Mouse (Mus musculus): ENCODE results near the gene Nfu1. TPM values are rescaled to one million over a fixed set of nuclear protein-coding genes. Genes with fewer than 3 reads are reported as not detected.

Nfu1 gene
- polyA plus RNA-seq, 1 experiment from 2014 or later = 92.1 TPM

DNA sequence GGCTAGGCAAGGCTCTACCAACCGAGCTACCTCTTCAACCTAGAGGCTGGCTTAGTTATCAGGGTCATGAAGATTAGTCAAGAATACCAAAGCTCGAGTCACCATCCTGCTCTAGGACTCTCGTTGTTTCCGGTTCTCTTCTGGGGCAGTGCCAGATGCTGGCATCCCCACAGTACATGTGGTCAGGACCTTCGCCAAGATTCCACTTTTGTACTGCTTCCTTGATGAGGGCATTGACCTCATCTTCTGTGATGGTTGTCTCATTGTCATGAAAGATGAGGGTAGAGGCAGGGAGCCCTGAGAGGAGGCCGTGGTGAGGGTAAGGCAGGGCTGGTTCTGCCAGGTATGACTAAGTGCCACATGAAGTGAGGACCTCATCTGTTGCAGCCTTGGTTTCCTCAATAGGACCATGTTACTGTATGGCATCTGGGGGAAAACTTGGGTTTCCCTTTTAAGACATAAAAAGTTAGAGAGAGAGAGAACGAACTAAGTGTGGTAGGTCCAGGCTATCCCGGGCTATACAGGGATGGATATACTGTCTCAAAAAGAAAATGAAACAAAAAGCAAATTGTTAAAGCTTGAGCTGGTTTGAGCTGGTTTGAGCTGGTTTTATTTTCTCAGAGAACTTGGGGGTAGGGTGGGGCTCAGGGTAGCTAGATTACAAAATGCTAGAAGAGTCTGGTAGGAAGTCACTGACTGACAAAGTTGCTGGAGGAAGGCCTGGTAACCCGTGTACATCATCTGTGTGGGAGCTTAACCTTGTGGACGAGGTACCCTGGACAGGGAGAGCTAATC, 29.0 kb downstream of the Nfu1 start:
- H3K9me3 ChIP-seq (ENCODE audit: control insufficient read depth, low read length) = no peaks in the 10 kb centered on the region
- no peak overlapping the region for H3K9ac ChIP-seq (ENCODE audit: low read length)
- ATAC-seq (ENCODE audit: low read depth) = no peak
- H3K27ac ChIP-seq (ENCODE audit: low read length) = no peak overlapping the region
- H3K36me3 ChIP-seq (ENCODE audit: control insufficient read depth, insufficient read depth, low read length) = no peaks in the 10 kb centered on the region
- 80% methylated on average over 10 of the region's 10 CpGs for WGBS
- no peak overlapping the region for H3K4me2 ChIP-seq (ENCODE audit: low read depth, low read length)
- 0 out of 2 replicates have a peak, but pooled peaks cover 2% of the 10 kb centered on the region for H3K4me1 ChIP-seq (replicated peaks; ENCODE audit: control insufficient read depth, insufficient read depth, low read length)
- no peak overlapping the region for H3K4me3 ChIP-seq (ENCODE audit: low read length)
- H3K27me3 ChIP-seq (ENCODE audit: control insufficient read depth, insufficient read depth, low read depth, low read length) = no peaks in the 10 kb centered on the region

DNA sequence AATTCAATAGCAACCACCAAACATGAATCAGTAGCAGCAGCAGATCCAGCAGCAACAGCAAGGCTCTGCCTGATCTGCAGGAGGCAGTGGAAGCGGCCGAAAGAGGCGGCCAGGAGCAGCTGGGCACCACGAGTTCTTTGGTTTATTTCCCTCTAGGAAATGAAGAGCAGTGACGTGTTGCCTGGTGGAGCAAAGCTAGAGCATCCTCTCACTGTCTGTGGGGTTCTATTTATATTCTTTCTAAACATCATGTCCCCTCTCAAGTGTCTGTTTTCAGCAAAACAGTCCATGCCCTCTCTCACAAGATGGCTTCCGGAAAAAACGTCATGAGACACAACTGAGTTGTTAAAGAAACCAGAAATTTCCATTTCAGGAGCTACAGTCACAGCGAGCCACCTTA, 30.1 kb downstream of the Nfu1 start:
- Histone ChIP-seq H3K27me3 (ENCODE audit: control insufficient read depth, insufficient read depth, low read depth, low read length) (no peaks in the 10 kb centered on the region), H3K36me3 (ENCODE audit: control insufficient read depth, insufficient read depth, low read length) (no peaks in the 10 kb centered on the region), H3K4me2 (ENCODE audit: low read depth, low read length) (no peak overlapping the region), H3K4me3 (ENCODE audit: low read length) (no peak overlapping the region), H3K27ac (ENCODE audit: low read length) (no peak overlapping the region), H3K9me3 (ENCODE audit: control insufficient read depth, low read length) (no peaks in the 10 kb centered on the region), H3K4me1 (replicated peaks; ENCODE audit: control insufficient read depth, insufficient read depth, low read length) (peaks cover 10% of the 10 kb centered on the region), H3K9ac (ENCODE audit: low read length) (no peak overlapping the region)
- no peak for ATAC-seq (ENCODE audit: low read depth)
- 80% methylated on average over 8 of the region's 8 CpGs for WGBS

- Histone ChIP-seq H3K27me3 (ENCODE audit: control insufficient read depth, insufficient read depth, low read depth, low read length) (no peaks in the 10 kb centered on the region), H3K9me3 (ENCODE audit: control insufficient read depth, low read length) (no peaks in the 10 kb centered on the region), H3K4me3 (ENCODE audit: low read length) (no peak overlapping the region), H3K9ac (ENCODE audit: low read length) (no peak overlapping the region), H3K27ac (ENCODE audit: low read length) (peak overlapping the region; percentile 100), H3K36me3 (ENCODE audit: control insufficient read depth, insufficient read depth, low read length) (no peaks in the 10 kb centered on the region), H3K4me2 (ENCODE audit: low read depth, low read length) (no peak overlapping the region), H3K4me1 (replicated peaks; ENCODE audit: control insufficient read depth, insufficient read depth, low read length) (peaks cover 13% of the 10 kb centered on the region)
- ATAC-seq (ENCODE audit: low read depth) = no peak
- 55% methylated on average over 4 of the region's 4 CpGs for WGBS
Measured at GRCm38 (mm10) chr6:87040971-87041370, 31.9 kb downstream of the Nfu1 start.

DNA sequence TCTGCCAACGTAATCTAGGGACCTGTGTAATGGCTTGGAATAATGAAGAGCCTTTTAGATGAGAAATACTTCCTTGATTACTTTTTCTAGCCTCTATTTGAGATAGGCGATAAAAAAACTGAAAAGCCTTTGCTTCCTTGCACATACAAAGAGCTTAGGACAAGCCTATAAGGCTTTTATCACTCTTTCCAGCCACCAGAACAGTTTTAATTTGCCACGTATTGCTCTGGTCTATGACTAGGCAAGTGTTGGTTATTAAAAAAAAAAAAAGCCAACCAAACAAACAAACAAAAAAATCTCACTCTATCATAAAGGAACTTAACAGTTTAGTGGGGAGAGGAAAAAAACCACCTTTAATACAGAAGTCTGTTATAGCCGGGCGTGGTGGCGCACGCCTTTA, 32.4 kb downstream of the Nfu1 start:
- Histone ChIP-seq H3K4me2 (ENCODE audit: low read depth, low read length) (peak overlapping the region; percentile 60), H3K27ac (ENCODE audit: low read length) (peak overlapping the region; percentile 100), H3K4me1 (replicated peaks; ENCODE audit: control insufficient read depth, insufficient read depth, low read length) (peaks cover 13% of the 10 kb centered on the region), H3K4me3 (ENCODE audit: low read length) (no peak overlapping the region), H3K9me3 (ENCODE audit: control insufficient read depth, low read length) (no peaks in the 10 kb centered on the region), H3K36me3 (ENCODE audit: control insufficient read depth, insufficient read depth, low read length) (no peaks in the 10 kb centered on the region), H3K9ac (ENCODE audit: low read length) (no peak overlapping the region; the same call in 1 of the 2 replicates), H3K27me3 (ENCODE audit: control insufficient read depth, insufficient read depth, low read depth, low read length) (no peaks in the 10 kb centered on the region)
- no peak for ATAC-seq (ENCODE audit: low read depth)
- 79% methylated on average over 7 of the region's 7 CpGs for whole genome bisulfite sequencing

- Histone ChIP-seq H3K27me3 (ENCODE audit: control insufficient read depth, insufficient read depth, low read depth, low read length) (no peaks in the 10 kb centered on the region), H3K4me1 (replicated peaks; ENCODE audit: control insufficient read depth, insufficient read depth, low read length) (peaks cover 13% of the 10 kb centered on the region), H3K36me3 (ENCODE audit: control insufficient read depth, insufficient read depth, low read length) (no peaks in the 10 kb centered on the region), H3K4me2 (ENCODE audit: low read depth, low read length) (peak overlapping the region; percentile 60), H3K27ac (ENCODE audit: low read length) (peak overlapping the region; percentile 100), H3K4me3 (ENCODE audit: low read length) (peak overlapping the region; percentile 98), H3K9me3 (ENCODE audit: control insufficient read depth, low read length) (no peaks in the 10 kb centered on the region), H3K9ac (ENCODE audit: low read length) (peak overlapping the region; percentile 91)
- ATAC-seq (ENCODE audit: low read depth) = peak; percentile 9
- WGBS = 0% methylated on average over 11 of the region's 11 CpGs
Measured at GRCm38 (mm10) chr6:87042004-87042336, 32.9 kb downstream of the Nfu1 start.

DNA sequence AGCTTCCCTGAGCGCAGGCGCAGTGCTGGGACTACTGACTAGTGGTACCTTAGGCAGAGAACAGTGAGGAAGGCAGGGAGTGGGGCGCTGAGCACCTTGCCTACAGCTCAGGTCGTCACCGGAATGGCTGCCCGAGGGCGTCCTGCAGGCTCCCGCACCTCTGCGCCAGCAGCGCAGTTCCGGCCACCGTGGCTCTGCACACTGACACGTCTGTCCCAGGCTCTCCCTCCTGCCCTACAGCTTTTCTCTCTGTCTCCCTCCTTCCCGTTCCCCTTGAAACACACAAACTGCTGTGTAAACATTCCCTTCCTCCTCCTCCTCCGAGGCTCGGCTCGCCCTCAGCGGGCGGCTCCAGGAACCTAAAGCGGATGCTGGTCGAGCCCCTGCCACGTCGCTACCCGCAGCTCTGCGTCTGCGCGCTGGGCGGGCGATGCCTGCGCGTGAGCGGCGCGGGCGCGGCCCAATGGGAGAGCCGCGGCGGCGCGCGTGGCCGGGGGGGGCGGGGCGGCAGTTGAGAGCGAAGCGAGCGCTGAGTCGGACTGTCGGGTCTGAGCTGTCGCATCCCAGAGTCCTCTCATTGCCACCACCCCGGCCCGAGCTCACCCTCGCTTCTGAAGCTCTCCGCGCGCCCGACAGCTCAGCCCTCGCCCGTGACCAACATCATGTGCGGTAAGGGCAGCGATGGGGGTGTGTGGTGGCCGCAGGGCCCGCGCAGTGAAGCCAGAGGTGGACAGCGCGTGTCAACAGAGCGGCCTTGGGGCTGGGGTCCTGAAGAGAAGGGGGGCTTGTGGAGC, 33.5 kb downstream of the Nfu1 start, which contains the start of gene Gfpt1:
Gfpt1 (plus strand) TSS at position 510 of the 794 bp plus-strand sequence.
- Histone ChIP-seq H3K4me3 (ENCODE audit: low read length) (peak within 1 kb of the TSS; percentile 98), H3K4me1 (replicated peaks; ENCODE audit: control insufficient read depth, insufficient read depth, low read length) (peaks cover 13% of the 10 kb centered on the region), H3K27me3 (ENCODE audit: control insufficient read depth, insufficient read depth, low read depth, low read length) (no peaks in the 10 kb centered on the region), H3K36me3 (ENCODE audit: control insufficient read depth, insufficient read depth, low read length) (no peaks in the 10 kb centered on the region), H3K9ac (ENCODE audit: low read length) (peak within 1 kb of the TSS; percentile 98), H3K4me2 (ENCODE audit: low read depth, low read length) (peak within 1 kb of the TSS; percentile 85), H3K27ac (ENCODE audit: low read length) (peak within 1 kb of the TSS; percentile 100), H3K9me3 (ENCODE audit: control insufficient read depth, low read length) (no peaks in the 10 kb centered on the region)
- peak; percentile 98 for ATAC-seq (ENCODE audit: low read depth)
- WGBS = 0% methylated on average over 64 of the region's 68 CpGs

GRCm38 (mm10) chr6:87043131-87043516, 34.1 kb downstream of the Nfu1 start:
- WGBS = 0% methylated on average over 9 of the region's 9 CpGs
- peak; percentile 13; the same call in 1 of the 2 replicates for ATAC-seq (ENCODE audit: low read depth)

DNA sequence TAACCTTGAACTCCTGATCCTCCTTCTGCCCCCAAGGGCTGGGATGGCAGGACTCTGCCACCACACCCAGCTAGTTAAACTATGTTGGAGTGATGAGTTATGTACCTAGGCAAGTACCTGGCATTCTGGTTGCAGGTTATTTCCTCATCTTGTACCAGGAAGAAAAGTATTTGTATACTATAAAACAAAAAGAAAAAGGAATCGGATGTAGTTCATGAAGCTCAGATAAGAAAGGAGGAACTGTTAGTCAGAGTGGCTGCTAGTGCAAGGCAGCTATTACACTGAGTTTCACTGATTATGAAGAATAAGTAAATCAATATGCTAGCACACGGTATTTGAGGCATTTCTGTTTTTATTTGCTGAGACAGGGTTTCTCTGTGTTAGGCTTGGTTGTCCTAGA, 35.9 kb downstream of the Nfu1 start:
- no peak for ATAC-seq (ENCODE audit: low read depth)
- Histone ChIP-seq H3K27ac (ENCODE audit: low read length) (no peak overlapping the region), H3K36me3 (ENCODE audit: control insufficient read depth, insufficient read depth, low read length) (peaks cover 4% of the 10 kb centered on the region; the same call in 1 of the 2 replicates), H3K27me3 (ENCODE audit: control insufficient read depth, insufficient read depth, low read depth, low read length) (no peaks in the 10 kb centered on the region), H3K9me3 (ENCODE audit: control insufficient read depth, low read length) (no peaks in the 10 kb centered on the region), H3K4me3 (ENCODE audit: low read length) (no peak overlapping the region), H3K4me1 (replicated peaks; ENCODE audit: control insufficient read depth, insufficient read depth, low read length) (peaks cover 13% of the 10 kb centered on the region), H3K4me2 (ENCODE audit: low read depth, low read length) (no peak overlapping the region), H3K9ac (ENCODE audit: low read length) (no peak overlapping the region)
- WGBS = 74% methylated on average over 2 of the region's 2 CpGs

More at GRCm38 (mm10) chr6:87043131-87043516, 34.1 kb downstream of the Nfu1 start:
- peak overlapping the region; percentile 85 for H3K4me2 ChIP-seq (ENCODE audit: low read depth, low read length)
- H3K9ac ChIP-seq (ENCODE audit: low read length) = peak overlapping the region; percentile 98
- H3K36me3 ChIP-seq (ENCODE audit: control insufficient read depth, insufficient read depth, low read length) = no peaks in the 10 kb centered on the region
- no peaks in the 10 kb centered on the region for H3K27me3 ChIP-seq (ENCODE audit: control insufficient read depth, insufficient read depth, low read depth, low read length)
- peak overlapping the region; percentile 98 for H3K4me3 ChIP-seq (ENCODE audit: low read length)
- peak overlapping the region; percentile 85 for H3K27ac ChIP-seq (ENCODE audit: low read length)
- no peaks in the 10 kb centered on the region for H3K9me3 ChIP-seq (ENCODE audit: control insufficient read depth, low read length)
- peaks cover 13% of the 10 kb centered on the region for H3K4me1 ChIP-seq (replicated peaks; ENCODE audit: control insufficient read depth, insufficient read depth, low read length)

GRCm38 (mm10) chr6:87045507-87045906, 36.5 kb downstream of the Nfu1 start:
- no peak overlapping the region for H3K4me3 ChIP-seq (ENCODE audit: low read length)
- H3K4me2 ChIP-seq (ENCODE audit: low read depth, low read length) = no peak overlapping the region
- 73% methylated on average over 3 of the region's 3 CpGs for WGBS
- no peak overlapping the region for H3K9ac ChIP-seq (ENCODE audit: low read length)
- H3K4me1 ChIP-seq (replicated peaks; ENCODE audit: control insufficient read depth, insufficient read depth, low read length) = peaks cover 13% of the 10 kb centered on the region
- H3K27ac ChIP-seq (ENCODE audit: low read length) = no peak overlapping the region
- no peaks in the 10 kb centered on the region for H3K27me3 ChIP-seq (ENCODE audit: control insufficient read depth, insufficient read depth, low read depth, low read length)
- no peak for ATAC-seq (ENCODE audit: low read depth)
- H3K9me3 ChIP-seq (ENCODE audit: control insufficient read depth, low read length) = no peaks in the 10 kb centered on the region
- peaks cover 4% of the 10 kb centered on the region; the same call in 1 of the 2 replicates for H3K36me3 ChIP-seq (ENCODE audit: control insufficient read depth, insufficient read depth, low read length)
